Mouse (Mus musculus): ENCODE results near the gene St3gal6. TPM values are rescaled to one million over a fixed set of nuclear protein-coding genes. Genes with fewer than 3 reads are reported as not detected.

Gene St3gal6
- polyA plus RNA-seq, 1 experiment from 2014 or later: 8.3 TPM

GRCm38 (mm10) chr16:58476363-58476762 lies 47.7 kb downstream of the St3gal6 start:
- 84% methylated on average over 2 of the region's 2 CpGs for WGBS
- Histone ChIP-seq H3K4me1 (ENCODE audit: control insufficient read depth, insufficient read depth, low read length) (no peaks in the 10 kb centered on the region), H3K27me3 (ENCODE audit: control insufficient read depth, insufficient read depth, low read length) (no peaks in the 10 kb centered on the region), H3K9ac (replicated peaks; ENCODE audit: low read length) (no peak overlapping the region), H3K4me3 (replicated peaks; ENCODE audit: low read depth, low read length) (no peak overlapping the region), H3K36me3 (ENCODE audit: control insufficient read depth, insufficient read depth, low read length) (no peaks in the 10 kb centered on the region), H3K9me3 (ENCODE audit: control insufficient read depth, low read length) (no peaks in the 10 kb centered on the region), H3K27ac (replicated peaks; ENCODE audit: low read depth, low read length) (no peak overlapping the region), H3K4me2 (ENCODE audit: low read length) (no peak overlapping the region)
- DNase-seq (no peak), ATAC-seq (ENCODE audit: low FRiP score, low TSS enrichment) (no peak)

GRCm38 (mm10) chr16:58475544-58476154 lies 48.4 kb downstream of the St3gal6 start:
- WGBS: 91% methylated on average over 3 of the region's 3 CpGs
- Histone ChIP-seq H3K4me2 (ENCODE audit: low read length) (no peak overlapping the region), H3K4me3 (replicated peaks; ENCODE audit: low read depth, low read length) (no peak overlapping the region), H3K36me3 (ENCODE audit: control insufficient read depth, insufficient read depth, low read length) (no peaks in the 10 kb centered on the region), H3K27ac (replicated peaks; ENCODE audit: low read depth, low read length) (no peak overlapping the region), H3K9ac (replicated peaks; ENCODE audit: low read length) (no peak overlapping the region), H3K9me3 (ENCODE audit: control insufficient read depth, low read length) (no peaks in the 10 kb centered on the region), H3K27me3 (ENCODE audit: control insufficient read depth, insufficient read depth, low read length) (no peaks in the 10 kb centered on the region), H3K4me1 (ENCODE audit: control insufficient read depth, insufficient read depth, low read length) (no peaks in the 10 kb centered on the region)
- ATAC-seq (ENCODE audit: low FRiP score, low TSS enrichment) (no peak), DNase-seq (no peak)

- no peak for DNase-seq
- H3K4me3 ChIP-seq (replicated peaks; ENCODE audit: low read depth, low read length): no peak overlapping the region
- no peak overlapping the region for H3K9ac ChIP-seq (replicated peaks; ENCODE audit: low read length)
These were observed 49.2 kb downstream of the St3gal6 start for GRCm38 (mm10) chr16:58474875-58475274.

GRCm38 (mm10) chr16:58470841-58471240 lies 53.2 kb downstream of the St3gal6 start:
- WGBS: 86% methylated on average over 4 of the region's 4 CpGs

More at GRCm38 (mm10) chr16:58474875-58475274, 49.2 kb downstream of the St3gal6 start:
- no peaks in the 10 kb centered on the region for H3K36me3 ChIP-seq (ENCODE audit: control insufficient read depth, insufficient read depth, low read length)
- WGBS: 71% methylated on average over 3 of the region's 3 CpGs
- H3K9me3 ChIP-seq (ENCODE audit: control insufficient read depth, low read length): no peaks in the 10 kb centered on the region
- H3K27ac ChIP-seq (replicated peaks; ENCODE audit: low read depth, low read length): no peak overlapping the region
- H3K4me1 ChIP-seq (ENCODE audit: control insufficient read depth, insufficient read depth, low read length): no peaks in the 10 kb centered on the region
- no peak overlapping the region for H3K4me2 ChIP-seq (ENCODE audit: low read length)
- no peaks in the 10 kb centered on the region for H3K27me3 ChIP-seq (ENCODE audit: control insufficient read depth, insufficient read depth, low read length)
- ATAC-seq (ENCODE audit: low FRiP score, low TSS enrichment): no peak

GRCm38 (mm10) chr16:58470061-58470460 lies 54.0 kb downstream of the St3gal6 start:
- DNase-seq: no peak
- WGBS: 94% methylated on average over 8 of the region's 8 CpGs

More at GRCm38 (mm10) chr16:58470841-58471240, 53.2 kb downstream of the St3gal6 start:
- DNase-seq: no peak
- H3K36me3 ChIP-seq (ENCODE audit: control insufficient read depth, insufficient read depth, low read length): peaks cover 10% of the 10 kb centered on the region
- no peak for ATAC-seq (ENCODE audit: low FRiP score, low TSS enrichment)
- no peaks in the 10 kb centered on the region for H3K4me1 ChIP-seq (ENCODE audit: control insufficient read depth, insufficient read depth, low read length)
- H3K4me3 ChIP-seq (replicated peaks; ENCODE audit: low read depth, low read length): no peak overlapping the region
- H3K27ac ChIP-seq (replicated peaks; ENCODE audit: low read depth, low read length): no peak overlapping the region
- no peaks in the 10 kb centered on the region for H3K27me3 ChIP-seq (ENCODE audit: control insufficient read depth, insufficient read depth, low read length)
- no peak overlapping the region for H3K9ac ChIP-seq (replicated peaks; ENCODE audit: low read length)
- H3K4me2 ChIP-seq (ENCODE audit: low read length): no peak overlapping the region
- no peaks in the 10 kb centered on the region for H3K9me3 ChIP-seq (ENCODE audit: control insufficient read depth, low read length)

GRCm38 (mm10) chr16:58465412-58465811 lies 58.6 kb downstream of the St3gal6 start:
- Histone ChIP-seq H3K27me3 (ENCODE audit: control insufficient read depth, insufficient read depth, low read length) (no peaks in the 10 kb centered on the region), H3K4me3 (replicated peaks; ENCODE audit: low read depth, low read length) (no peak overlapping the region), H3K9me3 (ENCODE audit: control insufficient read depth, low read length) (no peaks in the 10 kb centered on the region), H3K4me2 (ENCODE audit: low read length) (no peak overlapping the region), H3K27ac (replicated peaks; ENCODE audit: low read depth, low read length) (no peak overlapping the region), H3K36me3 (ENCODE audit: control insufficient read depth, insufficient read depth, low read length) (peaks cover 48% of the 10 kb centered on the region), H3K9ac (replicated peaks; ENCODE audit: low read length) (no peak overlapping the region), H3K4me1 (ENCODE audit: control insufficient read depth, insufficient read depth, low read length) (no peaks in the 10 kb centered on the region)
- DNase-seq: no peak
- no peak for ATAC-seq (ENCODE audit: low FRiP score, low TSS enrichment)
- WGBS: 94% methylated on average over 9 of the region's 9 CpGs

More at GRCm38 (mm10) chr16:58470061-58470460, 54.0 kb downstream of the St3gal6 start:
- no peaks in the 10 kb centered on the region for H3K27me3 ChIP-seq (ENCODE audit: control insufficient read depth, insufficient read depth, low read length)
- H3K4me3 ChIP-seq (replicated peaks; ENCODE audit: low read depth, low read length): no peak overlapping the region
- peaks cover 18% of the 10 kb centered on the region for H3K36me3 ChIP-seq (ENCODE audit: control insufficient read depth, insufficient read depth, low read length)
- H3K4me2 ChIP-seq (ENCODE audit: low read length): no peak overlapping the region
- no peak overlapping the region for H3K9ac ChIP-seq (replicated peaks; ENCODE audit: low read length)
- no peaks in the 10 kb centered on the region for H3K4me1 ChIP-seq (ENCODE audit: control insufficient read depth, insufficient read depth, low read length)
- H3K9me3 ChIP-seq (ENCODE audit: control insufficient read depth, low read length): no peaks in the 10 kb centered on the region
- ATAC-seq (ENCODE audit: low FRiP score, low TSS enrichment): no peak
- H3K27ac ChIP-seq (replicated peaks; ENCODE audit: low read depth, low read length): no peak overlapping the region

- ATAC-seq (ENCODE audit: low FRiP score, low TSS enrichment) (no peak), DNase-seq (no peak)
- Histone ChIP-seq H3K4me3 (replicated peaks; ENCODE audit: low read depth, low read length) (no peak overlapping the region), H3K36me3 (ENCODE audit: control insufficient read depth, insufficient read depth, low read length) (peaks cover 48% of the 10 kb centered on the region), H3K4me2 (ENCODE audit: low read length) (no peak overlapping the region), H3K4me1 (ENCODE audit: control insufficient read depth, insufficient read depth, low read length) (no peaks in the 10 kb centered on the region), H3K27me3 (ENCODE audit: control insufficient read depth, insufficient read depth, low read length) (no peaks in the 10 kb centered on the region), H3K27ac (replicated peaks; ENCODE audit: low read depth, low read length) (no peak overlapping the region), H3K9me3 (ENCODE audit: control insufficient read depth, low read length) (no peaks in the 10 kb centered on the region), H3K9ac (replicated peaks; ENCODE audit: low read length) (no peak overlapping the region)
- 92% methylated on average over 14 of the region's 14 CpGs for WGBS
These were observed 60.0 kb downstream of the St3gal6 start for GRCm38 (mm10) chr16:58464051-58464450.

- H3K4me3 ChIP-seq (replicated peaks; ENCODE audit: low read depth, low read length): no peak overlapping the region
- no peaks in the 10 kb centered on the region for H3K9me3 ChIP-seq (ENCODE audit: control insufficient read depth, low read length)
- H3K27ac ChIP-seq (replicated peaks; ENCODE audit: low read depth, low read length): no peak overlapping the region
- no peak overlapping the region for H3K4me2 ChIP-seq (ENCODE audit: low read length)
- WGBS: 94% methylated on average over 2 of the region's 2 CpGs
- H3K9ac ChIP-seq (replicated peaks; ENCODE audit: low read length): no peak overlapping the region
- DNase-seq (no peak), ATAC-seq (ENCODE audit: low FRiP score, low TSS enrichment) (no peak)
- H3K4me1 ChIP-seq (ENCODE audit: control insufficient read depth, insufficient read depth, low read length): no peaks in the 10 kb centered on the region
- H3K36me3 ChIP-seq (ENCODE audit: control insufficient read depth, insufficient read depth, low read length): peaks cover 49% of the 10 kb centered on the region
- no peaks in the 10 kb centered on the region for H3K27me3 ChIP-seq (ENCODE audit: control insufficient read depth, insufficient read depth, low read length)
These were observed 61.5 kb downstream of the St3gal6 start for GRCm38 (mm10) chr16:58462519-58462918.

- Histone ChIP-seq H3K27ac (replicated peaks; ENCODE audit: low read depth, low read length) (no peak overlapping the region), H3K9ac (replicated peaks; ENCODE audit: low read length) (no peak overlapping the region), H3K4me2 (ENCODE audit: low read length) (no peak overlapping the region), H3K4me3 (replicated peaks; ENCODE audit: low read depth, low read length) (no peak overlapping the region), H3K9me3 (ENCODE audit: control insufficient read depth, low read length) (no peaks in the 10 kb centered on the region), H3K4me1 (ENCODE audit: control insufficient read depth, insufficient read depth, low read length) (no peaks in the 10 kb centered on the region), H3K27me3 (ENCODE audit: control insufficient read depth, insufficient read depth, low read length) (no peaks in the 10 kb centered on the region), H3K36me3 (ENCODE audit: control insufficient read depth, insufficient read depth, low read length) (peaks cover 52% of the 10 kb centered on the region)
- DNase-seq (no peak), ATAC-seq (ENCODE audit: low FRiP score, low TSS enrichment) (no peak)
- 94% methylated on average over 2 of the region's 2 CpGs for WGBS
These were observed 62.1 kb downstream of the St3gal6 start for GRCm38 (mm10) chr16:58461856-58462518.
